Mouse (Mus musculus): Measurements from ENCODE around the gene Yipf2. TPM values are rescaled to one million over a fixed set of nuclear protein-coding genes. Genes with fewer than 3 reads are reported as not detected.
"Not testable (repeated sequence)": the region's sequence is repeated elsewhere in the genome, so short reads cannot be mapped to it uniquely, and the experiment has no call there.

Gene Yipf2
- polyA plus RNA-seq, 1 experiment from 2014 or later = 20.8 TPM

- Histone ChIP-seq H3K9ac (ENCODE audit: low read length) (peak overlapping the region; percentile 60), H3K27ac (ENCODE audit: low read depth) (peak overlapping the region; percentile 98), H3K9me3 (ENCODE audit: control insufficient read depth, low read length) (no peaks in the 10 kb centered on the region), H3K4me2 (ENCODE audit: low read length) (peak overlapping the region; percentile 84), H3K36me3 (ENCODE audit: control insufficient read depth, insufficient read depth, low read length) (peaks cover 10% of the 10 kb centered on the region), H3K4me3 (ENCODE audit: low read depth, low read length) (peak overlapping the region; percentile 73), H3K4me1 (replicated peaks; ENCODE audit: control insufficient read depth, insufficient read depth, low read length) (peaks cover 18% of the 10 kb centered on the region), H3K27me3 (replicated peaks; ENCODE audit: control insufficient read depth, insufficient read depth, low read length) (no peaks in the 10 kb centered on the region)
- peak; percentile 100 for DNase-seq (ENCODE audit: low spot score)
- under 1% methylated on average over 61 of the region's 67 CpGs for WGBS
- ATAC-seq (replicated peaks; ENCODE audit: low FRiP score, low TSS enrichment, low read depth) = peak; percentile 92
These were observed 46.5 kb downstream of the Yipf2 start for GRCm38 (mm10) chr9:21545916-21546788.

GRCm38 (mm10) chr9:21545351-21545915 lies 47.2 kb downstream of the Yipf2 start:
- no peaks in the 10 kb centered on the region for H3K27me3 ChIP-seq (replicated peaks; ENCODE audit: control insufficient read depth, insufficient read depth, low read length)
- H3K4me1 ChIP-seq (replicated peaks; ENCODE audit: control insufficient read depth, insufficient read depth, low read length) = peaks cover 18% of the 10 kb centered on the region
- ATAC-seq (replicated peaks; ENCODE audit: low FRiP score, low TSS enrichment, low read depth) = peak; percentile 87
- DNase-seq (ENCODE audit: low spot score) = no peak
- H3K9ac ChIP-seq (ENCODE audit: low read length) = peak overlapping the region; percentile 60
- peaks cover 4% of the 10 kb centered on the region for H3K36me3 ChIP-seq (ENCODE audit: control insufficient read depth, insufficient read depth, low read length)
- H3K9me3 ChIP-seq (ENCODE audit: control insufficient read depth, low read length) = no peaks in the 10 kb centered on the region
- H3K4me3 ChIP-seq (ENCODE audit: low read depth, low read length) = peak overlapping the region; percentile 73
- WGBS = 6% methylated on average over 9 of the region's 9 CpGs
- peak overlapping the region; percentile 84 for H3K4me2 ChIP-seq (ENCODE audit: low read length)
- H3K27ac ChIP-seq (ENCODE audit: low read depth) = peak overlapping the region; percentile 98

GRCm38 (mm10) chr9:21542001-21542400 lies 50.6 kb downstream of the Yipf2 start:
- H3K9ac ChIP-seq (ENCODE audit: low read length); H3K4me1 ChIP-seq (replicated peaks; ENCODE audit: control insufficient read depth, insufficient read depth, low read length); ATAC-seq (replicated peaks; ENCODE audit: low FRiP score, low TSS enrichment, low read depth); H3K9me3 ChIP-seq (ENCODE audit: control insufficient read depth, low read length); H3K4me2 ChIP-seq (ENCODE audit: low read length); H3K27me3 ChIP-seq (replicated peaks; ENCODE audit: control insufficient read depth, insufficient read depth, low read length); DNase-seq (ENCODE audit: low spot score); H3K27ac ChIP-seq (ENCODE audit: low read depth); H3K4me3 ChIP-seq (ENCODE audit: low read depth, low read length); H3K36me3 ChIP-seq (ENCODE audit: control insufficient read depth, insufficient read depth, low read length): not testable (repeated sequence)
- 93% methylated on average over 2 of the region's 2 CpGs for WGBS

- Histone ChIP-seq H3K36me3 (ENCODE audit: control insufficient read depth, insufficient read depth, low read length) (no peaks in the 10 kb centered on the region), H3K27ac (ENCODE audit: low read depth) (no peak overlapping the region), H3K4me1 (replicated peaks; ENCODE audit: control insufficient read depth, insufficient read depth, low read length) (peaks cover 6% of the 10 kb centered on the region; the same call in 1 of the 2 replicates), H3K4me2 (ENCODE audit: low read length) (no peak overlapping the region), H3K9ac (ENCODE audit: low read length) (no peak overlapping the region), H3K4me3 (ENCODE audit: low read depth, low read length) (no peak overlapping the region), H3K9me3 (ENCODE audit: control insufficient read depth, low read length) (no peaks in the 10 kb centered on the region), H3K27me3 (replicated peaks; ENCODE audit: control insufficient read depth, insufficient read depth, low read length) (no peaks in the 10 kb centered on the region)
- ATAC-seq (replicated peaks; ENCODE audit: low FRiP score, low TSS enrichment, low read depth) = no peak
- WGBS = 77% methylated on average over 7 of the region's 7 CpGs
- no peak for DNase-seq (ENCODE audit: low spot score)
These were observed 52.5 kb downstream of the Yipf2 start for GRCm38 (mm10) chr9:21539981-21540753.

MicroRNA genes within 50 kb of the gene (microRNA counts, 519-probe panel; counts per million panel counts)
- not detected for microRNA mmu-miR-1946b

Small RNA genes lying within 50 kb of the gene (microRNA-seq; reads per million reads assigned to microRNA genes)
- gene Mir1946b = not detected

Other genes with a start within 250 kb of the Yipf2 start
- gene Ilf3, start 225.0 kb downstream of the Yipf2 start, polyA plus RNA-seq (2014; fragmentation: Nextera tagmentation; extraction: Ambion mirVana) = 179 and 188 TPM in 2 replicates
- gene Qtrt1, start 181.0 kb downstream of the Yipf2 start, polyA plus RNA-seq (2014; fragmentation: Nextera tagmentation; extraction: Ambion mirVana) = 69.9 and 77.3 TPM in 2 replicates
- gene Dnm2, start 167.9 kb downstream of the Yipf2 start, polyA plus RNA-seq (2014; fragmentation: Nextera tagmentation; extraction: Ambion mirVana) = 65.2 and 67.3 TPM in 2 replicates
- 88.4 and 91.0 TPM in 2 replicates for gene Tmed1, start 82.6 kb downstream of the Yipf2 start, polyA plus RNA-seq (2014; fragmentation: Nextera tagmentation; extraction: Ambion mirVana)
- gene AB124611, start 66.7 kb downstream of the Yipf2 start, polyA plus RNA-seq (2014; fragmentation: Nextera tagmentation; extraction: Ambion mirVana) = 3.1 and 4.2 TPM in 2 replicates
- 39.5 and 54.4 TPM in 2 replicates for gene Carm1, start 45.9 kb downstream of the Yipf2 start, polyA plus RNA-seq (2014; fragmentation: Nextera tagmentation; extraction: Ambion mirVana)
- 32.7 and 32.9 TPM in 2 replicates for gene Timm29, start 106 bp downstream of the Yipf2 start, polyA plus RNA-seq (2014; fragmentation: Nextera tagmentation; extraction: Ambion mirVana)
- gene Smarca4, start 23.3 kb upstream of the Yipf2 start, polyA plus RNA-seq (2014; fragmentation: Nextera tagmentation; extraction: Ambion mirVana) = 92.6 and 96.3 TPM in 2 replicates
- 32.2 and 34.8 TPM in 2 replicates for gene Ldlr, start 130.7 kb upstream of the Yipf2 start, polyA plus RNA-seq (2014; fragmentation: Nextera tagmentation; extraction: Ambion mirVana)
- 127 and 135 TPM in 2 replicates for gene Spc24, start 167.5 kb upstream of the Yipf2 start, polyA plus RNA-seq (2014; fragmentation: Nextera tagmentation; extraction: Ambion mirVana)
- 9.5 and 9.6 TPM in 2 replicates for gene Kank2, start 205.9 kb upstream of the Yipf2 start, polyA plus RNA-seq (2014; fragmentation: Nextera tagmentation; extraction: Ambion mirVana)
- 4.0 and 4.3 TPM in 2 replicates for gene Angptl8, start 242.7 kb upstream of the Yipf2 start, polyA plus RNA-seq (2014; fragmentation: Nextera tagmentation; extraction: Ambion mirVana)